Mouse (Mus musculus) layer of hippocampus, adult 18-20 months (tissue): Measurements from ENCODE around the gene Dclk2. TPM values are rescaled to one million over a fixed set of nuclear protein-coding genes. Genes with fewer than 3 reads are reported as not detected.
A peak's percentile ranks its signal among the peaks of the same experiment; 100 is the strongest.

ENCODE experiments used
- DNase-seq, 2 experiments: peaks; one replicate each; pipeline ENCODE4 v3.0.0; 2022; ENCODE audit warnings: low spot score in 2 of 2
- total RNA-seq, 2 experiments: library from RNA; stranded (reverse); gene quantifications; 2 replicates each; pipeline ENCODE4 v1.2.3; 2021

Gene Dclk2
- total RNA-seq, 2 experiments from 2014 or later, result 101 to 104 TPM

DNA sequence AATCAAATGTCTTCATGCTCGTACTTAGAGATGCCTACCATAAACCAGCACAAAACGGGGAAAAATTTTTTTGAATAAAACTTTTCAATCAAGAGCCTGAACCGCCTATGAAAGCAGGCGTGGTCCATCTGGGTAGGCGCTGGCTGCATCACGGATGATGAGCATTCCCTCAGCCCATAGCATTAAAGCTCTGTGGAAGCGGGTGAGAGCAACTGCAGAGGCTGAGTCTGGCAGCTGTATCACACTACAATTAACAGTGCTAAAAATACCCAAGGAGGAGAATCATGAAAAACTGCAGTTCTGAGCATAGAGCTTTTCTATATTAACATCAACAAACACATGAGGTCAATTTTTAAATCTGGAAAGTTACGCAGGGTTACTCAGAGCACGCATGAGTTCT, 23.6 kb downstream of the Dclk2 start:
- peak in 1 of 2 experiments; percentile 40 for DNase-seq

DNA sequence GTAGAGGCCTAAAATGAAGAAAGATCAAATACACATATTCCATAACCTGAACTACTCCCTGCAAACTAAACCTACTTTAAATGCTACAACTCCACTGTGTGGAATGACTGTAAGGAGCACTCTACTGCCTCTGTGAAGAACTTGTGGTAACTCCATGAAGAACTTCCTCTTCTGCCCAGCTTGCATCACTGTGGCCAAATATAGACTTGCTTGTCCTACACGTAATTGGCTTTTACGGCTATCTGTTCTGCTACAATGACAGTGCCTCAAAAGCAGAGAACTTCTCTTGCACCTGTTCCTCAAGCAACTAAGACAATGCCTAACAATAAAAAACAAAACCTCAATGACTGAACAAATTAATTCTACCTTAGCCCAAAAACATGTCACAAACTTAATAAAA, 26.2 kb downstream of the Dclk2 start:
- no peak for DNase-seq

DNA sequence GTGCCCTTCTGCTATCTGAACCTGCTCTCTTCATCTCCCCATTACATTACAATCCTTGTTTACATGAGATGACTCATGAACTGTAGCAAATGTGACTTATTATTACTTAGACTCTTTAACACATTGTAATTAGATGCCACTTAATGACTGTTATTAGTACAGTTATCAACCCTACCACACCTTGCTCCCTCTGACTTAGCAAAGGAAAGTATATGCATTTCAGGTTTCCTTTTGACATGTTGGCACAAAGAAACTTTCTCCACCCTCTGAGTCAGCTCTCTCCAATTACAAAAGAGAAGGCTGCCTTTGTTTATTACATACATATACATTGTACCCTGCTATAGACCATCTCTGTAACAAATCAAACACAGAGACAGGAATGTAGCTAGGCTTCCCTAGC, 33.1 kb downstream of the Dclk2 start:
- DNase-seq, result no peak

DNA sequence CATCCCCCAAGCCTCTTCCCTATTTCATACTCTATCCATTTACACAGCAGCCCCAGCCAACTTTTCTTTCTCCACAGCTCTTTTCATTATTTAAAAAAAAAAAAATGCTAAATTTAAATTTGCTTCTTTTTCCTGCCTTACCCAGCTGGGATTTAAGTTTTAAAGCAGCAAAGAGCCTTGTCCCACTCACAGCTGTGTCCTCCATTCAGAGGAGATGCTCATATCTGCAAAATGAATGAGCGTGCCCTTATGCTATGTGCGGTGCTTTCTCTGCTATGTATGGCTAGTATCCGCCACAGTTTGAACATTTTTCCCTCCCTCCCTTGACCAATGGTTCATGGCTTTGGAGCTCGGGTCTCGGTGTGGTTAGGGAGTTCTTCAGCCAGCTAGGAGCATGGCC, 35.5 kb downstream of the Dclk2 start:
- no peak for DNase-seq

DNA sequence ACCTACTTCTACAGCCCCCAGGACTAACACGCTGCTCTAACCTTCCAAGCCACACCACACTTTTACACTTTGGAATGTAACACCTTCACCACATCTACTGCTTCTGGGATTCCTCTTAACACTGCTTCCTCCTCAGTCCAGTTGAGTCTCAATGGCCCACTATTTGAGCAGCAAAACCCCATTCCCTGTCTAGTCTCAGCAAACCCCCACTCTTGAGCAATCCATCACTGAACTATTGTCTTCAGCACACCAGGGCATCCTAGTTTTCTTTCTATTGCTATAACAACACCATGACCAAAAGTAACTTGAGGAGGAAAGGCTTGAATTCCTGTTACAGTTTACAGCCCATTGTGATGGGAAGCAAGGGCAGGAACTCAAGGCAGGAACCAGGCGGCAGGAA, 36.2 kb downstream of the Dclk2 start:
- no peak for DNase-seq

DNA sequence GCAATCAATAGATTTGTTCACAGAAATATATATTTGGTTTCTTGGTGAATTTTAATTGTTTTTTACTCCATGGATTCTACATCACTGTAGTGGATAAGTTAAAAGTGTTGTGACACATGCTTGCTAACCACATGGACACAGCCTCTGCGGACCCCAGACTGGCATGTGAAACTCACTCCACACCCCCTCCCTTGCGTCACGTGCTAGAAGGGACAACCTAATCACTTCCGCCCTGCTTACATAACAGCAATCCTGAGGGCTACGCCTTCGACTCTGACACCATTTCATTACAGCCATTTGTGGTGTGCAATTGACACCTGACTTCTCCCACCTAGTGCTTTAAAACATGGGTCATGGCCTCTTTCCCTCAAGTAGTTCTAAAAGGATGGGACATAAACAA, 36.7 kb downstream of the Dclk2 start:
- no peak for DNase-seq

DNA sequence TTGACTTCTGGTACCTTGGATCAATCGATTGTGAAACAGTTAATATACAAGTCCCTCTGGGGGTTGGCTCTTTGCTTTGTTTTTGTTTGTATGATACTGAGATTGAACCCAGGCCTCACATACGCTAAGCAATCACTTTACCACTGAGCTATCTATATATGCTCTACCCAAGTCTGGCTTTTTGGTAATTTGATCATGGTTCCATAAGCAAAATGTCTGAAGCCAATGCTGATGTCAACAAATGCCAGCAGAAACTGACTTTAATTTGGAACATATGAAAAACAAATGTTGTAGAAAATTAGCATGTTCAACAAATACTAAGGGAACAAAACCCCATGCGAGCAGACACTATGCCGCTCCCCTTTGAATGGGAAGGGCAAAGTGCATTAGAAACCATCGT, 44.7 kb downstream of the Dclk2 start:
- DNase-seq, result no peak

DNA sequence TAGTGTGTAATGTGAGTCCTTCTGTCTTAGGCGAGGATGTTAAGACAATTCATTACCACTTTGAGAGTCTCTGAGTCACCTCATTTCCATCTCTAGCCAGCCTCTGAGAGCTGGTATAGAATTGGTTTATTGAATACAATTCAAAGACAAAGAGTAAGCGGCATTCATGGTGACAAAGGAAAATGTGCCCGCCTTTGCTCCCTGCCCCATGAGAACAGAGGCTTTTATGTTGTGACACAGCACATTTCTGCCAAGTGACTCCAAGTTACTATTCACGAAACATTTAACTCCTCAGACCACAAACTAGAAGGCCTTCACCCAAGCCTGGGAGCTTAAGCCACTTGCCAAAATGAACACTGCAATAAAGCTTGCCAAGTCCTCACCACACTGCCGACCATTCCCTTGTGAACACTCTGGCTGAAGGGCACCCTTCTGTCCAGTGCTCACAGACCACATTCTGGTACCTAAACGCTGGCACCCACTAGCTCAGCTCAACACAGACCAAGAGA, 47.5 kb downstream of the Dclk2 start:
- DNase-seq, result peak in 1 of 2 experiments; percentile 54

DNA sequence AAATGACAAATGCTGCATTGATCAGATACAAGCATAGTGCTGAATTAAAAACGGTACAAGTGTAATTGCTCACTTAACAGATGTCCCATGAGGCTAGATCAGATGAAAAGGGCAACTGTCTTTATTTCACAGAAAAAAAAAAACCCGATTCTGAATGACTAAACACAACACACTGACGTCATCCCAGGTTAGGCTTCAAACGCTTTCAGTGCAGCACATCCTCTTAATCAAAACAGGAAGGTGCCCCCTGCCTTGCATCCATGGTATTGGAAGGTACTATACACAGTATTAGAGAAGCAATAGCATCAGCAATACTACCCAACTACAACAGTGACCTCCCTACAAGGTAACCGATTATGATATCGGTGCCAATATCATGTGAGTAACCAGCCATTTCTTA, 49.7 kb downstream of the Dclk2 start:
- no peak for DNase-seq

DNA sequence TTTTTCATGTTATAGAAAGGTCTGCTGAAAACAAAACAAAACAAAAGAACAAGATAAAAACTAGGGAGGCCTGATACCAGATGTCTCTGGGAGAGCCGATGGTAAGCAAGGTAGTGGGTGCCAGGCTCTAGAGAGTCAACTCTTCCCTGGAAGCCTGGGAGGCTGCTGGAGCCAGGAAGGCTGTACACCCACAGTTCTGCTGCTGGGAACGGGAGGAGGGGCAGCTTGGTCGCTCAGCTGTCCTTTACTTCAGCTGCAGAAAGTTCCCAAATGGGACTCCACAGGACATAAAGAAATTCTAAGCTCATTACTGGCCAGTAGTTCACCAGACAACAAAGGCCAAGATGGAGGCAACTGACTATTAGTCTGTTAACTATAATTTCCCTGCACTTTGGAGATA, 50.2 kb downstream of the Dclk2 start:
- DNase-seq, result peak; percentile 57 to 76

DNA sequence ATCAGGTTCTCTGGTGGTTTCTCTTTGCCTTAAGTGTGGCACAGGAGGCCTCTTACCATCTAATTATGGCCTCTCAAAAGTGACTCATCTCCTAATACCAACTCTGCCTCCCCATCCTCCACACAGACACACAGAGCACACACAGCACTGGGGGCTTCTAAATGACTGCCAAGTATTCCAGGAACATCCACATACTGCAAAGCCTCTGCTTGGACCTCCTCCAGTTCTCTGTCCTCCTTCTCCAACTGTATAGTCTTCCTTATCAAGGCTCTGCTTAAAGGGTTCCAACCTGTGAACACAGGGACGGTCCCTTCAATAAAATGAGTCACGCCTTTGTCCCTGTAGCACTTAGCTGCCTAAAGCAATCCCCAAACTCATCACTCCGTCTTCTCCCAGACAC, 51.9 kb downstream of the Dclk2 start:
- DNase-seq, result no peak

DNA sequence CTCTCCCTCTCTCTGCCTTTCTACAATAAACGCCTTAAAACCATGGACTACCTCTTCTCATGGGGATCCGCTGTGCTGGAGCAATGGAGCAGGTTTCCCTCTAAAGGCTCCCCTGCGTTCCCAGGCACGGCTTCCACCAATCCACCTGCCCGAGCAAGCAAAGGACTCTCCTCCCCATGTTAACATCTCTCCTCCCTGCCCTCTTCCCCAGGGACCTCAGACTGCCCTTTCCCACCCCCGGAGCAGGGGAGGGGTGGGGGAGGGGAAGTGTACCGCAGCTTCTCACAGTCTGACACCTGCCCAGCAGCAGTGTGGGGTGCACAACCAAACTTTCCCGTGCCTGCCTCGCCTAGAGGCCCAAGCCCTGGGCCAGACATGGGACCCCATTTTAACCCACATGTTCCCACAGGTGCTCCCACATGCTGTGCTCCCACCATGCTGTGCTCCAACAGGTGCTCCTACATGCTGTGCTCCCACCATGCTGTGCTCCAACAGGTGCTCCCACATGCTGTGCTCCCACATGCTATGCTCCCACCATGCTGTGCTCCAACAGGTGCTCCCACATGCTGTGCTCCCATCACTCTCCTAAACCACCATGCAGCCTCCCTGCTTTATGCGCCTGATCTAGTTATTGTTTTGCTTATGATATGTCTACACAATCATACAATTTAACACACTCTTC, 57.2 kb downstream of the Dclk2 start:
- DNase-seq, result no peak

DNA sequence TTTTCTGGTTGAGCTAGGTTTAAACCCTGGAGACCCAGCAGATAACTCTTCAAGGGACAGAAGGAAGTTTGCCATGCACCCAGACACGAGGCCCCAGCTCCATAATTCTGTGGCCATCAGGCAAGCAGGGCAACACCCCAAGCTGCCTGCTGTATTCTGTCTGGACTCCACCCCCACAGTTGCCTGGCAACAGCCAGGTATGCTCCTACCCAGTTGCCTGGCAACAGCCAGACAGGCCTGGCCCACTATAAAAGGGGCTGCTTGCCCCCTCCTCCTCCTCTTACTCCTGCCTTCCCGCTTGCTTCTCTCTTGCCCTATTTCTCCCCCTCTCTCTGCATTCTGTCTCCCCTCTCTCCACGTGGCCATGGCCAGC, 57.7 kb downstream of the Dclk2 start:
- DNase-seq, result peak in 1 of 2 experiments; percentile 34

DNA sequence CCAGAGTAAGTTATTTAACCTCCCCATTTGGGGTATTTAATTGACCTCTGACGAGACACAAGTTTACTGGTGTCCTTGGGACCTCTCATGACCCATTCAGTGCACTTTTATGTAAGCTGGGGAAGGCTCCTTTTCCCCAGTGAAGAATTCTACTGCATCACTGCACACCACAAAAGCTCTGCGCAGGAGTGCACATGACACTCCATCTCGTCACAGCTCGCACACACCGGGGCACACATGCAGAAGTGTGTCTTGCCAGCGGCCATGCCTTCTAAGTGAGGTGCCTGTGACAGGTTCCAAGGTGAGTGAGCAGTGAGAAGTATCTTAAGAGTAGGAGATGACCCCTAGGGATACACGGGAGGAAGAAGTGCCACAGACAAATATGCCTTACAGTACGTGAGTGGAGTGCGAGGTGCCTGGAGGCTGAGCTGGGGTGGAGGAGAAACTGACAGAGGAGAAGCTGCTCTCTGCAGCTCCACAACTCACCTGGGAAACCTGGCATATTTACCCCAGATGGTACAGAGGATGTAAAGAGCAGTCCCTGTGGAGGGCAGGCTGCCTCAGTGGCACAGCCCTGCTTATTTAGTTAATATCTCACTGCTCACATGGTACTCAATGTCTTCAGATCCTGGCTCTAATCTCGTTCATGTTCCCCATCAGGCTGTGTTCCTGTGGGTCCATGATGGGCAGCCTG, 58.3 kb downstream of the Dclk2 start:
- no peak for DNase-seq

DNA sequence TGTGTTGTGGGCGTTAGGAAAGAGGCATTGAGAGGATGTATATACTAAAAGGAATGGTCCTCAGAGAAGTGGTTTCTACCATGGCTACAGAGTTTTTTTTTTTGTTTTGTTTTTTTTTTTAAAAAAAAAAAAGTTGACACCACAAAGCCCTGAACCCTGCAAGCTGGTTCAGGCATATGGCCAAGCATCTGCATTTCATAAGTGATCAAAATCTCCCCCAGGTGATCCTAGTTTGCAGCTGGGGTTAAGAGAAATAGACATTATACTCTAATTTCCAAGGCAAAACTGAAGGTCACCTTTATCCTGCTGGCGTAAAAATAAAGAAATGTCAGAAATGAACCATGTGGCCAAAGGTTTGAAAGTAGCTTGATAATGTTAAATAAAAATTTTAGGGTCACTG, 60.9 kb downstream of the Dclk2 start:
- no peak for DNase-seq

DNA sequence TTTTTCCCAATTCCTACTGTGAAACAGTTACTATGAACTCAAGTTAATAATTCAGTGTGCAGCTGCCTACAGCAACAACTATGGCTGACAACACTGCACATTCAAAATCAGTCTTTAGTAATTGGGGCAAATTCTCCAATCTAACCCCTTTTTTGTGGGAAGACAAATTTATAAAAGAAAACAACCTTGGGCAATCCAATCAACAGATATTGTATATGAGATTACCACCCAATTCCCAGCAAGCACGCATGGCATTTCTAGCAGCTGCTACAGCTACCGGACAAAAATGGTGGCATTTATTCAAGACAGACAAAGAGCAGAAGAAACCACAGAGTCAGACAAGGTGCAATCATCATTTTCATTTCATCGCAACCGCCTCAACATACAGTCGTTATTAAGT, 62.0 kb downstream of the Dclk2 start:
- no peak for DNase-seq

DNA sequence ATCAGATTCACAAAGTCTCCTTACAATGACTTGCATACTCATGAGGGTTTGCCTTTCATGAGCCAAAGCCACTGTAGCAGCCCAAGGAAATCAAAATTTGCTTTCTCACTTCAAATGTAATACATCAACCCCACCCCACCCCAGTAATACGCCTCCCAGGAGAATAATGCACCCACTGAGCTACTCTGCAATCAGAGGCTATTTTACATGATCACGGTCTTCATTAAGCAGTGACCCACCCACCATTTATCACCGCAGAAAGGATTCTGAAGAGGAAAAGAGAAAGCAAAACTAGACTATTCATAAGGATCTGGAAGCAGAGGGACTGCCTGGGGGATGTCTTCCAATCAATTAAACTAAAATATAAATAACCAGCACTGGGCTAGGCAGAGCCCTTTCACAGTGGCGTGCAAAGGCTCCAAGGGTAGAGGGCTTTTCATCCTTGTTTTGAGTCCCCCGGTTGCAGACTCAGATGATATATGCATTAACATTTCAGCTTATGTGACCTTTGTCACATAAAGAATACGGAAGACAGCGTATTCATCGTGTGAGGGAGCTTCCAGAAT, 62.7 kb downstream of the Dclk2 start:
- DNase-seq, result no peak

DNA sequence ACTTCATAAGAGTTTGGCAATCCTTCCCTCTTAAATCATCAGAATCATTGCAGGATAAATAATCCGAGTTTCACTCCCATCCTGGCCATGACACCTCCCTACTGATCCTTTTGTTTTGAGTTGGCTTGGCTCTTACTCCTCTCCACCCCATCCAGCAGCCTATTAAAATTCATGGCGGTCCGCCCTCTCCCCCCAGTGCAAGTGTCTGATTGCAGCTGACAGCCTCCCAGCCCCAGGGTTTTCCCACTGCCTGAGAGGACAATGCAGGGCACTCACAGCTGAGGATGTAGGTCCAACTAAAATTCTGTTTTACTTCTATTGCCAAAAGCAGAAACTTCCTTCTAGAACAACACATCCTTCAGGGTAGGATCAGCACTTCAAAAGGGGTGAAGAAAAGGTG, 67.8 kb downstream of the Dclk2 start:
- no peak for DNase-seq

DNA sequence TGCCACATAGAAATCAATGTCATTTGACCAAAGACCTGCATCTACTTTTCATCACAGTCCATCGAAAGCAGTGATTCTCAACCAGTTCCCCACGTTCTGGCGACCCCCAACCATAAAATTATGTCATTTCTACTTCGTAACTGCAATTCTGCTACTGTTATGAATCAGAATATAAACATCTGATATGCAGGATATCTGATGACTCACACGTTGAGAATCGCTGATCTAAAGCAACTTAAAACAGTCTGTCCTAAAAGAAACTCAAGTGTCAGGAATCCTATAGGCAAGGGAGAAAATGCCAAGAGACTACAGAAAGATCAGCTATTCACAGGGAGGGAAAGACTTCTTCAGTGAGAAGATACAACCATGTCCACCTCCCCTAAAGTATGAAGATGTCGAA, 69.5 kb downstream of the Dclk2 start:
- no peak for DNase-seq

DNA sequence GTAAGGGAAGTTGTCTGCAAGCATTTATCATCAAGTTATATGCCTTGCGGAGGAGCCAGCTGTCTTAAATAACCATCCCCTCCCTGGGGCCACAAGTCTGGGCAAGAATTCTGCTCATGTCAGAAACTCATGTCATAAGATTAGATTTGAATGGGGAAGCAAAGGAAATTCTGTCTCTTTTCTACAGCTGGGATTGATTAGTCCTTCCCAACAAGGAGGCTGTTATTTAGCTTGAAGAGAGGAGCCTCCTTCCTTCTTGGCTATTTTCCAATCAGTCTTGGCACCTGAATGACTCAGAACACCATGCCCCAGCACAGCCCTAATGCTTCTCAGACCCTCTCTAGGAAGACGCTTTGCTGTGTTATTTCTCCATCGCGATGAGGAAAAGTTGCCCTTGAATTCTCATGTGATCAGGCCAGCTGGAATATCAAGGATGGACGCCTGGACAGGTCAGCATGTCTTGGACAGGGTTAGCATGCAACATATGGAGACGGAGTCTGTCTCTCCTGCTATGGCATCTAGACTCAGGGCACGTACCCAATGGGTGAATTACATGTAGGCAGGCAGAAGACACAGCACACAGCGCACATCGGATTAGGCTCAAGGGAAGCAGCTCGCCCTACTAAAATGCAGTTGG, 70.1 kb downstream of the Dclk2 start:
- DNase-seq, result no peak

DNA sequence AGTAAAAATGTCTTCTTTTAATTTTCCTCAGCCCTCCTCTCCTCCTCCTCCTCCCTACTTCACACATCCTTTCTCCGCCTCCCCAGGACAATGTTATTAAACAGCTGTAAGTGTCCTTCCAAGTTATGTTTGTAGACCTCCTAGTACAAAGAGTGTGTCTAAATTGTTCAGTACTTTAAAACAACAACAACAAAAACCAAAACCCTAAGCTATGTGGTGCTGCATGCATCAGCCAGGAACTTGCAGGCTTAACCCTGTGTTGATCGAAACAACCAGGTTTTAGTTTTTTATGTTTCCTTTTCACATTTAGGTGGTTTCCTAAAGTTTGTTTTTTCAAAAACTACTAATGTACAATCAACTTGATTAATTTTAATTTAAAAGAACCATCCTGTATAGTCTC, 71.3 kb downstream of the Dclk2 start:
- DNase-seq, result no peak

DNA sequence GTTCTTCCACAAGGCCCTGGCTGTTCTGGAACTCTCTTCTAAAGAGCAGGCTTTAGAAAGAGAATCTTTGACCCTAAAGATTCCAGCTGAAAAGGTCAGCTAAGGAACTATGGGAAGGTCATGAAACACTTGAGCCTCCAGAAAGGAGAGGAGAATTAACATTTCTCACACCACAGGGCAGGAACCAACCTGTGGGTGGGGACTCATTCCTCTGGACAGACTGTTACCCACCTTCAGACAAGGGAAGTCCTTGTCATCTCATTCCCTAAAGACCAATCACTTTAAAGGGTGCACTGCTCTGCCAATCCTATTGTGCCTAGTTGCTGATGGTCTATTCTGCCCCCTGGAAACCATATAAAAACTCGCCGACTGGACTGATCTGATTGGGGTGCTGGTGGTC, 73.1 kb downstream of the Dclk2 start:
- no peak for DNase-seq
